Comparison of ENCODE assay signal across 10 mouse cellular contexts in the genomic region with DNA sequence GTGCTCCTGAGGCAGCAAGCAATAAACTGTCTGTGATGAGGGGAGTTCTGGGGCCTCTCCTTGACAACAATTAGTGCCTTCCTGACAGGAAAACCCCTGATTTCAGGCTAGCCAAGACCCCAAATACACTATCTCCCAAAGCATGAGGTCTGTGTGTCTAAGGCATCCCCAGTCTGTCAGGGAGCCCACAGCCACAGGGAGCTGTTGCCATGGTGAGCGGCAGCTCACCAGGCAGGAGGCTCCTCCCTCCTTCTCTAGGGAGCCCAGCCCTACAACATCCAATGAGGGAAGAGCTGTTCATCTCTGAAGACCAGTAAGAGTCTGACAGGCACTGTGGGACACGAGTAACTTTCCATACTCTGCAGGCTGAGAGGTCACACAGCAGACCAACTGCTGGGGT. TPM values are rescaled to one million over a fixed set of nuclear protein-coding genes. Genes with fewer than 3 reads are reported as not detected.
DNase-seq lines count a peak whose midpoint lies in the region; ATAC-seq and TF ChIP-seq lines count a peak whose summit lies in the region.
"Had no signal": no experiment of that assay in that cellular context is flagged by ENCODE, and none has a peak within 500 bp of the region (broad histone marks: within the 10 kb centered on the region; RNA-seq: fewer than 3 reads in every experiment).

No protein-coding gene starts in this region.

- H3K9me3 ChIP-seq in stomach, embryonic 14.5 days (ENCODE audit: control insufficient read depth, low read depth, low read length), result no peaks in the 10 kb centered on the region
- no peaks in the 10 kb centered on the region for H3K9me3 ChIP-seq in stomach, postnatal 0 days (ENCODE audit: control insufficient read depth, low read length)
- no peaks in the 10 kb centered on the region for H3K9me3 ChIP-seq in forebrain, embryonic 13.5 days (replicated peaks)
- H3K9me3 ChIP-seq: stomach, embryonic 15.5 days had no signal

- no peak for TF ChIP-seq EP300 in stomach, postnatal 0 days (optimal IDR thresholded peaks at IDR 0.05)

- no peak for DNase-seq in stomach, postnatal 0 days (ENCODE audit: low spot score)
- DNase-seq in layer of hippocampus, postnatal 10 days (ENCODE audit: low spot score in 2 of 2), result peak; percentile 57 to 69
- peak; percentile 61 for DNase-seq in right cerebral cortex, postnatal 14 days
- no peak for DNase-seq in lung, adult 2 months
- no peak for DNase-seq in testis, postnatal 14 days (ENCODE audit: low spot score)
- no peak for DNase-seq in kidney, adult 8-10 months

- no peak overlapping the region for H3K4me2 ChIP-seq in stomach, embryonic 14.5 days (replicated peaks; ENCODE audit: low read depth, low read length)
- H3K4me2 ChIP-seq in stomach, postnatal 0 days (replicated peaks; ENCODE audit: low read depth), result no peak overlapping the region
- peak overlapping the region; percentile 18 for H3K4me2 ChIP-seq in forebrain, embryonic 13.5 days
- H3K4me2 ChIP-seq: stomach, embryonic 15.5 days had no signal

- no peak for TF ChIP-seq CTCF in stomach, postnatal 0 days (IDR thresholded peaks at IDR 0.05; ENCODE audit: low read depth)
- TF ChIP-seq CTCF in lung, adult 2 months (IDR thresholded peaks at IDR 0.05; ENCODE audit: insufficient read depth, low read length), result no peak

- H3K4me1 ChIP-seq in stomach, embryonic 14.5 days (ENCODE audit: control insufficient read depth, insufficient read depth, low read length), result 0 out of 2 replicates have a peak, but pooled peaks cover 3% of the 10 kb centered on the region
- H3K4me1 ChIP-seq in stomach, postnatal 0 days (replicated peaks; ENCODE audit: control insufficient read depth, insufficient read depth), result no peaks in the 10 kb centered on the region
- H3K4me1 ChIP-seq in forebrain, embryonic 13.5 days, result peaks cover 40% of the 10 kb centered on the region
- H3K4me1 ChIP-seq in lung, adult 2 months (ENCODE audit: control insufficient read depth, insufficient read depth, low read length), result no peaks in the 10 kb centered on the region

- TF ChIP-seq POLR2A in lung, adult 2 months (IDR thresholded peaks at IDR 0.05; ENCODE audit: borderline replicate concordance, extremely low read depth, low read depth, low read length), result no peak

- H3K27me3 ChIP-seq in stomach, embryonic 14.5 days (ENCODE audit: control insufficient read depth, insufficient read depth, low read length), result peaks cover 18% of the 10 kb centered on the region
- H3K27me3 ChIP-seq in stomach, postnatal 0 days (ENCODE audit: control insufficient read depth, insufficient read depth, low read length), result 0 out of 2 replicates have a peak, but pooled peaks cover 2% of the 10 kb centered on the region
- peaks cover 22% of the 10 kb centered on the region for H3K27me3 ChIP-seq in forebrain, embryonic 13.5 days

- no peak overlapping the region for H3K4me3 ChIP-seq in stomach, embryonic 14.5 days (ENCODE audit: low read depth, low read length)
- H3K4me3 ChIP-seq in stomach, postnatal 0 days (ENCODE audit: low read depth, low read length), result no peak overlapping the region
- H3K4me3 ChIP-seq in forebrain, embryonic 13.5 days, result no peak overlapping the region
- H3K4me3 ChIP-seq in lung, adult 2 months (replicated peaks; ENCODE audit: extremely low read depth, low read depth, low read length), result no peak overlapping the region
- H3K4me3 ChIP-seq: stomach, embryonic 15.5 days had no signal

- no peak overlapping the region for H3K9ac ChIP-seq in stomach, embryonic 14.5 days (replicated peaks; ENCODE audit: low read depth, low read length)
- H3K9ac ChIP-seq in stomach, postnatal 0 days (ENCODE audit: low read length), result no peak overlapping the region
- H3K9ac ChIP-seq in forebrain, embryonic 13.5 days, result 0 out of 2 replicates have a peak overlapping the region, but pooled peaks have one; percentile 23
- H3K9ac ChIP-seq: stomach, embryonic 15.5 days had no signal

- ATAC-seq in stomach, embryonic 14.5 days (ENCODE audit: insufficient number of reproducible peaks, insufficient read depth, low FRiP score, low read depth), result 0 out of 2 replicates have a peak, but pooled peaks have one; percentile 53
- ATAC-seq in stomach, postnatal 0 days (ENCODE audit: low FRiP score, low TSS enrichment), result no peak; the same call in 1 of the 2 replicates
- peak; percentile 90 for ATAC-seq in forebrain, embryonic 13.5 days

- 3% methylated on average over 2 of the region's 2 CpGs for WGBS in stomach, embryonic 14.5 days
- WGBS in stomach, postnatal 0 days, result 0% methylated on average over 2 of the region's 2 CpGs
- WGBS in forebrain, embryonic 13.5 days, result 0% methylated on average over 2 of the region's 2 CpGs
- 7% methylated on average over 2 of the region's 2 CpGs for WGBS in lung, adult 2 months

- H3K36me3 ChIP-seq in stomach, embryonic 14.5 days (ENCODE audit: control insufficient read depth, insufficient read depth, low read length), result no peaks in the 10 kb centered on the region
- H3K36me3 ChIP-seq in stomach, postnatal 0 days (ENCODE audit: control insufficient read depth, insufficient read depth, low read length), result no peaks in the 10 kb centered on the region
- no peaks in the 10 kb centered on the region for H3K36me3 ChIP-seq in forebrain, embryonic 13.5 days (ENCODE audit: poor library complexity, severe bottlenecking)
- H3K36me3 ChIP-seq: stomach, embryonic 15.5 days had no signal

- no peak overlapping the region for H3K27ac ChIP-seq in stomach, embryonic 14.5 days (ENCODE audit: low read length)
- H3K27ac ChIP-seq in stomach, postnatal 0 days (replicated peaks), result no peak overlapping the region
- H3K27ac ChIP-seq in forebrain, embryonic 13.5 days, result peak overlapping the region; percentile 76
- H3K27ac ChIP-seq: stomach, embryonic 15.5 days had no signal

RNA-seq across cellular contexts. Expression of a gene that starts 3.0 kb away (rescaled TPM):
- polyA plus RNA-seq in stomach, embryonic 14.5 days (2014; fragmentation: Nextera tagmentation; extraction: Ambion mirVana), result 0.23 and 0.28 TPM in 2 replicates
- 0.40 and 0.42 TPM in 2 replicates for polyA plus RNA-seq in stomach, postnatal 0 days (2015; fragmentation: Nextera tagmentation; extraction: Ambion mirVana)
- polyA plus RNA-seq in forebrain, embryonic 13.5 days (2015; fragmentation: Nextera tagmentation; extraction: Ambion mirVana), result 1.7 and 1.9 TPM in 2 replicates
- 100 to 1,000 TPM; 674 to 713 TPM for total RNA-seq in layer of hippocampus, postnatal 10 days (2021)
- polyA plus RNA-seq in lung, adult 2 months (2012; rRNA removed), result 12.6 and 44.1 TPM in 2 replicates

RNA-seq across cellular contexts. Expression of a gene that starts 24.7 kb away (rescaled TPM):
- 3.0 TPM in 2 replicates for polyA plus RNA-seq in stomach, embryonic 14.5 days (2014; fragmentation: Nextera tagmentation; extraction: Ambion mirVana)
- 0.42 and 0.59 TPM in 2 replicates for polyA plus RNA-seq in stomach, postnatal 0 days (2015; fragmentation: Nextera tagmentation; extraction: Ambion mirVana)
- polyA plus RNA-seq in forebrain, embryonic 13.5 days (2015; fragmentation: Nextera tagmentation; extraction: Ambion mirVana), result 28.1 and 31.8 TPM in 2 replicates
- total RNA-seq in layer of hippocampus, postnatal 10 days (2021), result 100 to 1,000 TPM; 213 to 234 TPM
- polyA plus RNA-seq in lung, adult 2 months (2012; rRNA removed), result 0.02 TPM in 2 replicates

RNA-seq across cellular contexts. Expression of a gene that starts 27.3 kb away (rescaled TPM):
- polyA plus RNA-seq in stomach, embryonic 14.5 days (2014; fragmentation: Nextera tagmentation; extraction: Ambion mirVana), result 354 and 378 TPM in 2 replicates
- polyA plus RNA-seq in stomach, postnatal 0 days (2015; fragmentation: Nextera tagmentation; extraction: Ambion mirVana), result 294 and 310 TPM in 2 replicates
- polyA plus RNA-seq in forebrain, embryonic 13.5 days (2015; fragmentation: Nextera tagmentation; extraction: Ambion mirVana), result 540 and 547 TPM in 2 replicates
- 100 to 1,000 TPM; 135 to 146 TPM for total RNA-seq in layer of hippocampus, postnatal 10 days (2021)
- 145 and 157 TPM in 2 replicates for polyA plus RNA-seq in lung, adult 2 months (2012; rRNA removed)

RNA-seq across cellular contexts. Expression of a gene that starts 42.8 kb away (rescaled TPM):
- not detected in 2 replicates for polyA plus RNA-seq in stomach, embryonic 14.5 days (2014; fragmentation: Nextera tagmentation; extraction: Ambion mirVana)
- polyA plus RNA-seq in stomach, postnatal 0 days (2015; fragmentation: Nextera tagmentation; extraction: Ambion mirVana), result 5.8 and 5.9 TPM in 2 replicates
- polyA plus RNA-seq in forebrain, embryonic 13.5 days (2015; fragmentation: Nextera tagmentation; extraction: Ambion mirVana), result not detected in 2 replicates
- not detected for total RNA-seq in layer of hippocampus, postnatal 10 days (2021)
- polyA plus RNA-seq in lung, adult 2 months (2012; rRNA removed), result 0.29 and 1.6 TPM in 2 replicates
- total RNA-seq: left cerebral cortex, adult 8-10 months had no signal

RNA-seq across cellular contexts. Expression of a gene that starts 53.2 kb away (rescaled TPM):
- 0.15 TPM in 1 of 2 replicates, not detected in the other for polyA plus RNA-seq in stomach, embryonic 14.5 days (2014; fragmentation: Nextera tagmentation; extraction: Ambion mirVana)
- 1.7 and 1.8 TPM in 2 replicates for polyA plus RNA-seq in stomach, postnatal 0 days (2015; fragmentation: Nextera tagmentation; extraction: Ambion mirVana)
- 0.06 and 0.11 TPM in 2 replicates for polyA plus RNA-seq in forebrain, embryonic 13.5 days (2015; fragmentation: Nextera tagmentation; extraction: Ambion mirVana)
- total RNA-seq in layer of hippocampus, postnatal 10 days (2021), result under 1 TPM in 1 of 2 experiments, not detected in 1; 0.25 TPM
- polyA plus RNA-seq in lung, adult 2 months (2012; rRNA removed), result 7.6 and 7.8 TPM in 2 replicates

Comparison
In these comparisons a context has a peak if more than half of its experiments do, and no peak if none do; other contexts are left out.
1. DNase-seq: peak in layer of hippocampus, postnatal 10 days (2 of 2) and right cerebral cortex, postnatal 14 days (single experiment); none in stomach, postnatal 0 days (single experiment), lung, adult 2 months (single experiment), testis, postnatal 14 days (single experiment) and kidney, adult 8-10 months (0 of 2).